Mouse (Mus musculus) cerebellum, adult 2 months (tissue): ENCODE data around the gene Dalrd3.

ENCODE experiments used
- CTCF ChIP-seq: fragments of 200-500 bp; IDR thresholded peaks from 2 replicates; pipeline ENCODE4 v1.5.1; 2011; ENCODE audit warnings: low read depth, mild to moderate bottlenecking, control low read depth, low read length, moderate library complexity, borderline replicate concordance; ENCODE audit not compliant: insufficient read depth
- POLR2A ChIP-seq: fragments of 200-500 bp; IDR thresholded peaks from 2 replicates; pipeline ENCODE4 v1.6.1; 2011; ENCODE audit warnings: low read length, control low read depth, borderline replicate concordance; ENCODE audit not compliant: insufficient read depth

- TF ChIP-seq CTCF, result peak; percentile 50
- TF ChIP-seq POLR2A, result no peak
Measured at GRCm38 (mm10) chr9:108573774-108574690, 4.3 kb downstream of the Dalrd3 start.
